Mouse (Mus musculus): ENCODE results near the gene Fam183b.
"Not testable (repeated sequence)": the region's sequence is repeated elsewhere in the genome, so short reads cannot be mapped to it uniquely, and the experiment has no call there.

The Fam183b gene

DNA sequence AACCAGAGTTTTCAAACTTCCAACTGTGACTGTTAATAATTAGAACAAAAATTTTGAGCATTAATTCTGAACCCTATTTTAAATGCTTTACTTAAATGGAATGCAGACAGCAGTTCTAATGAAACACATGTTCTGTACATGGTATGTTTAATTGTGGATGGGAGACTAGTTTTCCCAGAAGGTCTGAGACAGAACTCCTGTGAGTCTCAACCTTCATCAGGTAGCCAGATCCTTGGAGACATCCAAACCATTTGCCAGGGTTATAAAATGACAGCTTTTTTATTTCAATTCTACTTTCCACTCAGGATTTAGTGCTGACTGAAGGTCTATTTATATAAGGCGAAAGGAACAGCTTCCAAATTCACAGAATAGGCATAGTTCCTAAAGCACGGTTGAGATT is 49.3 kb downstream of the Fam183b start, which contains the start of gene Olfr316:
TSS of gene Olfr316 (plus strand) at position 301 of the 400 bp plus-strand sequence.
- no peak for DNase-seq

DNA sequence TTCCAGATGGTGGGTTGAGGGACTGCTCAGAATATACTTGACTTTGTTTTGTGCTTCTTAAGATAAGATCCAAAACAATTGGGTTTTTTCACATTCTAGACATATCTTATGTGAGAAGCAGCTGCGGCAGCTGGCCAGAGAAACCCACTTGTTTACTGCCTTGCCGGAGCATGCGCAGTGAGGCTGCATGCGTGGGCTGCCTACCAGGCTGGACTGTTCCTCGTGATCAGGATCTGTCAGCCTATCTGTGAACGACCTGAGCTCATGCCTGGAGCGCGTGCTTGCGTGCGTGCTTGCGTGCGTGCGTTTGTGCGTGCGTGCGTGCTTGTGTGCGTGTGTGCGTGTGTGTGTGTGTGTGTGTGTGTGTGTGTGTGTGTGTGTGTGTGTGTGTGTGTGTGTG is 50.7 kb downstream of the Fam183b start:
- not testable (repeated sequence) for DNase-seq

Measured in cerebellum, adult 9-11 months (tissue).